Mouse (Mus musculus) common myeloid progenitor, adult 5-6 weeks (primary cell): ENCODE data around the gene Tspan3. TPM values are rescaled to one million over a fixed set of nuclear protein-coding genes. Genes with fewer than 3 reads are reported as not detected.

ENCODE experiments used
- ATAC-seq: replicated peaks from 2 replicates; pipeline ENCODE4 v1.8.0; 2016; ENCODE audit warnings: low read depth, mild to moderate bottlenecking, moderate TSS enrichment, inconsistent platforms; ENCODE audit not compliant: poor library complexity, severe bottlenecking
- total RNA-seq: library from RNA; stranded (forward); fragments of 200-1000, 187-1606 nt; gene quantifications from 2 replicates; pipeline ENCODE4 v1.2.3, GENCODE M21; 2017

Tspan3 gene
- total RNA-seq, 1 experiment from 2014 or later = 66.5 TPM

GRCm38 (mm10) chr9:56159456-56159855 is 5.8 kb downstream of the Tspan3 start:
- no peak for ATAC-seq

- ATAC-seq = no peak
Observed at GRCm38 (mm10) chr9:56158077-56158476, 7.2 kb downstream of the Tspan3 start.

- no peak for ATAC-seq
Observed at GRCm38 (mm10) chr9:56154572-56154971, 10.7 kb downstream of the Tspan3 start.

- no peak for ATAC-seq
Observed at GRCm38 (mm10) chr9:56152482-56153007, 12.7 kb downstream of the Tspan3 start.

GRCm38 (mm10) chr9:56151745-56152481 is 13.4 kb downstream of the Tspan3 start:
- ATAC-seq = no peak

- no peak for ATAC-seq
Observed at GRCm38 (mm10) chr9:56146326-56146923, 18.9 kb downstream of the Tspan3 start.

- ATAC-seq = no peak
Observed at GRCm38 (mm10) chr9:56144366-56145003, 20.8 kb downstream of the Tspan3 start.

- no peak for ATAC-seq
Observed at GRCm38 (mm10) chr9:56141776-56142175, 23.5 kb downstream of the Tspan3 start.

GRCm38 (mm10) chr9:56135590-56136197 is 29.6 kb downstream of the Tspan3 start:
- ATAC-seq = no peak

GRCm38 (mm10) chr9:56134614-56135013 is 30.7 kb downstream of the Tspan3 start:
- ATAC-seq = no peak

GRCm38 (mm10) chr9:56133970-56134369 is 31.3 kb downstream of the Tspan3 start:
- ATAC-seq = no peak

- no peak for ATAC-seq
Observed at GRCm38 (mm10) chr9:56131813-56132525, 33.3 kb downstream of the Tspan3 start.

GRCm38 (mm10) chr9:56130536-56130935 is 34.7 kb downstream of the Tspan3 start:
- no peak for ATAC-seq

GRCm38 (mm10) chr9:56129951-56130350 is 35.3 kb downstream of the Tspan3 start:
- no peak for ATAC-seq

GRCm38 (mm10) chr9:56128331-56128730 is 36.9 kb downstream of the Tspan3 start:
- peak; percentile 69 for ATAC-seq

- no peak for ATAC-seq
Observed at GRCm38 (mm10) chr9:56126453-56127173, 38.7 kb downstream of the Tspan3 start.

- ATAC-seq = no peak
Observed at GRCm38 (mm10) chr9:56124561-56124960, 40.7 kb downstream of the Tspan3 start.

GRCm38 (mm10) chr9:56123613-56124012 is 41.7 kb downstream of the Tspan3 start:
- ATAC-seq = no peak

GRCm38 (mm10) chr9:56122973-56123372 is 42.3 kb downstream of the Tspan3 start:
- no peak for ATAC-seq
